Mouse (Mus musculus) small intestine, adult 2 months (tissue): ENCODE measurements around the gene Cox6b1. TPM values are rescaled to one million over a fixed set of nuclear protein-coding genes. Genes with fewer than 3 reads are reported as not detected.

ENCODE experiments used
- H3K27ac ChIP-seq: fragments of 200-500 bp; 2 replicates; pipeline ENCODE4 v1.5.1; 2012; ENCODE audit warnings: low read depth, low read length, control low read depth, inconsistent platforms; ENCODE audit not compliant: insufficient read depth
- H3K27me3 ChIP-seq: fragments of 200-500 bp; 2 replicates; pipeline ENCODE4 v1.6.1; 2012; ENCODE audit warnings: mild to moderate bottlenecking, moderate library complexity, low read length, inconsistent platforms; ENCODE audit not compliant: control insufficient read depth, insufficient read depth
- H3K36me3 ChIP-seq: fragments of 200-500 bp; 2 replicates; pipeline ENCODE4 v1.6.1; 2012; ENCODE audit warnings: mild to moderate bottlenecking, low read length, control low read depth, inconsistent platforms; ENCODE audit not compliant: control insufficient read depth, insufficient read depth
- H3K4me1 ChIP-seq: fragments of 200-500 bp; 2 replicates; pipeline ENCODE4 v1.6.1; 2012; ENCODE audit warnings: low read length, inconsistent platforms, mixed read lengths; ENCODE audit not compliant: control insufficient read depth, insufficient read depth, insufficient read length
- H3K4me3 ChIP-seq: fragments of 200-500 bp; 2 replicates; pipeline ENCODE4 v1.5.1; 2012; ENCODE audit warnings: low read depth, mild to moderate bottlenecking, control low read depth, inconsistent platforms, low read length, moderate library complexity
- CTCF ChIP-seq: fragments of 200-500 bp; IDR thresholded peaks from 2 replicates; pipeline ENCODE4 v1.5.1; 2012; ENCODE audit warnings: low read depth, mild to moderate bottlenecking, control low read depth, inconsistent platforms, low read length, moderate library complexity, mixed read lengths; ENCODE audit not compliant: insufficient replicate concordance, insufficient read length; ENCODE audit errors: extremely low read depth
- POLR2A ChIP-seq: fragments of 200-500 bp; IDR thresholded peaks from 2 replicates; pipeline ENCODE4 v1.6.1; 2012; ENCODE audit warnings: low read depth, mild to moderate bottlenecking, control low read depth, inconsistent platforms, low read length, moderate library complexity
- WGBS: fragments of 180-500 bp; shearing (Covaris S2); methylation state at CpG from one replicate; pipeline ENCODE4 v1.1.7; 2018; 5-methylcytosine and 5-hydroxymethylcytosine counted together
- polyA plus RNA-seq: library from polyadenylated mRNA; depleted of rRNA; stranded (reverse); fragments of >200 nt; gene quantifications from 2 replicates; pipeline ENCODE4 v1.2.3, GENCODE M21; 2012

Cox6b1 gene
- polyA plus RNA-seq, 1 experiment, result 585 TPM

GRCm38 (mm10) chr7:30596811-30597210, 29.1 kb downstream of the Cox6b1 start:
- Histone ChIP-seq H3K36me3 (no peaks in the 10 kb centered on the region), H3K27ac (no peak overlapping the region), H3K4me1 (peaks cover 12% of the 10 kb centered on the region; the same call in 1 of the 2 replicates), H3K4me3 (no peak overlapping the region), H3K27me3 (no peaks in the 10 kb centered on the region)
- TF ChIP-seq CTCF (no peak), POLR2A (no peak)
- 90% methylated on average over 5 of the region's 5 CpGs for WGBS

DNA sequence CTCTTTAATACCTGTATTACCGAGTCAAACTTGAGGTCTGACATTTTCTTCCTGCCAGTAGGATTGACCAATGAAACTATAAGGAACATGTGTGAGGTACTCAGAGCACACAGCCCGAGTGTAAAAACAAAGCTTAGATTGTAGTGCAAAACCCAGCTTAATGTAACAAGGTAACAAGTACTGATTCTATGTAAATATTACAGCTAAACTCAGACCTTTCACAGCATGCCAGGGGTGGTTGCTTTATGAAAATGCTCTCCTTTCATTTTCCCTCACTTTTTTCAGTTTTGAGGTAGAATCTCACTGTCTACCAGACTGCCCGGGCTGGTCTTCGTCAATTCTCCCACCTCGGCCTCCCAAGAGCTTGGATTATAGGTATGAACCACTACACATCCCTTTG, 29.9 kb downstream of the Cox6b1 start:
- 81% methylated on average over 5 of the region's 5 CpGs for WGBS
- peaks cover 12% of the 10 kb centered on the region; the same call in 1 of the 2 replicates for H3K4me1 ChIP-seq
- no peaks in the 10 kb centered on the region for H3K27me3 ChIP-seq
- H3K27ac ChIP-seq, result no peak overlapping the region
- H3K36me3 ChIP-seq, result no peaks in the 10 kb centered on the region
- no peak for TF ChIP-seq POLR2A
- no peak for TF ChIP-seq CTCF
- H3K4me3 ChIP-seq, result no peak overlapping the region

DNA sequence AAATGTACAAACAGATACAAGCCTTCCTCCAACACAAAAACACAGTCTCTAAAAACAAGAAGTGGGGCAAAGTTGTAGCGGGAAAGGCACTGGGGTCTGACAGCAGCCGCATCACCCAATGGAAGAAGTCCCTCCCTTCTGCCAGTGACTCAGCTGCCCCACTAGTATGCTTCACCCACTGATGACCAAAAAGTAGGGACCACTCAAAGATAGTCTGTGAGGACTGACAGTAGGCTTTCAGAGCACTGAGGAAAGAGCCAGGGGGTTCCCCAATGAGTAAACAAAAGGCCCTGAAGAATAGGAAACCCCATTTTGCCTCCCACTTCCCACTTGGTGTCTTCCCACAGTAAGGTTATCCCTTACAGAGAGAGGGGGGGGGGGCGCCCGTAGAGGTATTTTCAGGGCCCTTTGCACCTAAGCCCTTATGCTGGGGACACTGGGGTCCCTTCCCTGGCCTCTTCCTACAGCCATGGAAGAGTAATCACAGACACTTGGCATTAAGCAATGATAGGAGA, 31.4 kb downstream of the Cox6b1 start:
- no peak overlapping the region for H3K27ac ChIP-seq
- 75% methylated on average over 4 of the region's 4 CpGs for WGBS
- H3K27me3 ChIP-seq, result no peaks in the 10 kb centered on the region
- peaks cover 18% of the 10 kb centered on the region for H3K4me1 ChIP-seq
- no peak for TF ChIP-seq POLR2A
- H3K36me3 ChIP-seq, result no peaks in the 10 kb centered on the region
- no peak overlapping the region for H3K4me3 ChIP-seq

DNA sequence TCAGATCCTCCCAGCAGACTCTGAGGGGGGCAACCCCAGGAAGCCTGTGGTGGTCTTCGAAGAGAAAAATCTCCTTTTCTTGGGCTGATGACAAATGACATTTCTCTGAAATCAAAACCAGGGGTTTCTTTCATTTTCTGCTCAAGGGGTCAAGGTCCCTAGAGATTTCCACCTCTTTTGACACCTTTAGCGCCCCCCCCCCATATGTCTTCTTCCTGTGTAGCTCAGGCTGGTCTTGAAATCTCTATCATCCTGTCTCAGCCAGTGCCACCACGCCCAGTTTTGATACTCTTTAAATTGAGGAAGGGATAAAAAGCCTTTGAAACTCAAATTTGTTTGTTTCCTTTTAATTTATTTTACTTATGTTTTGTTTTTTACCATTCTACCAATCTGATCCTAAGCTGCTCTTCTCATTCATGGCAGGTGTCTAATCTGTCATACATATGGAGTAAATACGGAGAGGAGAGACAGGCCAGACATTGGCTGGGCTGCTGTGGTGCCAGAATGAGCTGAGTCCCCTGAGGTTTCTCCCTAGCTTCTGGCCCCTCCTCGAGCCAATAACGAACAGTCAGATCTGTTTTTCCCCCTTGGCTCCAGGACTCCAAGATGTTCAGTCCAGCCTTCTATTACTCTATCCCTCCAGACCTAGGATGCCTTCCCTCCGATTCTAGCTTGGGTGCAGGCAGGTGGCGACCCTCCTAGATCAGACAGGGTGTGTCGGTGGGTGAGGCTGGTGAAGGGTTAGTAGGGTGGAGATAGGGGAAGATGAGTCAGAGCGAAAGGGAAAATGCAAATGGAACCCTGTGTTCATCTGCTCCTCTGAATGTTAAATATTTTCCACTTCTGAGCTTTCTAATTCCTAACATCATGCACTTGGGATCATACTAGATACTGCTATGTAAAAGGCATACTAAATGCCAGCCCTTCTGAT, 32.1 kb downstream of the Cox6b1 start:
- no peak for TF ChIP-seq CTCF
- TF ChIP-seq POLR2A, result no peak
- Histone ChIP-seq H3K27ac (no peak overlapping the region), H3K4me3 (no peak overlapping the region), H3K27me3 (no peaks in the 10 kb centered on the region), H3K36me3 (no peaks in the 10 kb centered on the region), H3K4me1 (peaks cover 17% of the 10 kb centered on the region)
- 56% methylated on average over 10 of the region's 10 CpGs for WGBS

- no peak for TF ChIP-seq CTCF
- TF ChIP-seq POLR2A, result no peak
- no peak overlapping the region for H3K4me3 ChIP-seq
- WGBS, result 73% methylated on average over 5 of the region's 5 CpGs
- no peaks in the 10 kb centered on the region for H3K27me3 ChIP-seq
- H3K4me1 ChIP-seq, result peaks cover 17% of the 10 kb centered on the region
- H3K36me3 ChIP-seq, result no peaks in the 10 kb centered on the region
- H3K27ac ChIP-seq, result no peak overlapping the region
Measured at GRCm38 (mm10) chr7:30592772-30593423, 33.1 kb downstream of the Cox6b1 start.

DNA sequence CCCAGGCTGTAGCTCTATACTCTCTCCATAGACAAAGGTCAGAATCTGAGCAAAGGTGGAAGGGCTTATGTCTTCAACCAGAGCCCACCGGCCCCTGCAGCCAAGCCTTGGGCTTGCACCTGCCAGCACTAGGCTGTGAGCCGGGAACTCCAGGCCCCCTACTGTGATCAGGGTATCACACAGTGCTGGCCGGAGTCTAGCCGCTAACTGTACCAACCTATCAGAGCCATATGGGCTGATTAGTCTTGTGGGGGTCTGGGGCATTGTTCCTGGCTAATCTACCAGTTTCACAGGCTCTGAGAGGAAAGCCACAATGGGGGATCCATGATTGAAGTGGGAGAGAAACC, 34.4 kb downstream of the Cox6b1 start:
- no peak overlapping the region for H3K4me3 ChIP-seq
- WGBS, result 92% methylated on average over 4 of the region's 4 CpGs
- H3K27me3 ChIP-seq, result no peaks in the 10 kb centered on the region
- no peak overlapping the region for H3K27ac ChIP-seq
- H3K4me1 ChIP-seq, result peaks cover 20% of the 10 kb centered on the region
- no peak for TF ChIP-seq POLR2A
- H3K36me3 ChIP-seq, result peaks cover under 1% of the 10 kb centered on the region; the same call in 1 of the 2 replicates

DNA sequence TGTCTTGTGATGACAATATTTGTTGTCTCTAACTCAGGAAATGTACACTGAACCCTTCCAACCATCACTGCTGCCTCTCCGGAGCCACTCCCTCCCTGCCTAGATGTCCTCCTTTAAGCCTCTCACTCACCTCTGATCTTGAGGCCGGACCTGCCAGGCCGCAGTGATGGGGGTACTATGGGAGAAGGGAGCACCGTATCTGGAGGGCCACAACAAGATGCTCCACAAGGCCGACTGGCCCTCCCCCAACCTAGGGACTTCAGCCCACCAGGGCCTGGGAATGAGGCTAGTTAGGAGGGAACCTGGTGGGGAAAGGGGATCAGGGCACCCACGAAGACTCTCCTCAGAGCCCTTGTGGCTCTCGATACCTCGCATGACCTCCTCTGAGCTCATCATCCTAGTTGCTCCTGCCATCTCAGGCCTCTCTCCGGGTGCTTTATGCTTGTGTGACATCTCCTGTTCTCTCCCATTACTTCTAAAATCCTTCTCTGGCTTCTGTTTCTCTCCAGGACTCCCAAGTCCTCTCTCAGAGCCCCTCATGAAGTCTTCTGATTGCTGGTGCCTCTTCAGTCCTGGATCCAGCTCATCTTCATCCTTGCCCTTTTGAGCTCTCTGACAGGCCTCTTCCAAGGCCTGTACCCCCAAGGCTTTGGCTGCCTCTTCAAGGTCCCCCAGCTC, 34.9 kb downstream of the Cox6b1 start:
- H3K4me1 ChIP-seq, result peaks cover 20% of the 10 kb centered on the region
- H3K4me3 ChIP-seq, result no peak overlapping the region
- H3K27me3 ChIP-seq, result no peaks in the 10 kb centered on the region
- WGBS, result 92% methylated on average over 9 of the region's 9 CpGs
- peaks cover 5% of the 10 kb centered on the region for H3K36me3 ChIP-seq
- no peak overlapping the region for H3K27ac ChIP-seq
- no peak for TF ChIP-seq POLR2A
- no peak for TF ChIP-seq CTCF
